In the genomic region with DNA sequence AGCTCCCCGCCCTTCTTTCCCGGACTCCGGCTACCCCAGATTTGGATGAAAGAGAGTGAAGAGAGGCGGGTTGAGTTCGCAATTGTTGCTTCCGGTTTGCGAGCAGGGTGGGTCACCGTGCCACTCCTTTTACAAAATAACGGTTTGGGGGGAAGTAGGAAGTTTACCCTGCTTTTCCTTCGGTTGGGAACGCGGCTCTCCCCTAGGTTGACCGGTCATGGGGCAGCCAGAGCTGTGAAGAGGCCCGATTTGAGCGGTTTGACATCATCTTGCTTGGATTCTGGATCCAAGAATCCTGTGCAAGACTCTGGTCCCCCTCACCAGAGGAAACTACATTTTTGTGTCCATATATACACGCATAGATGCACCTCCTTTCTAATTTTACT, we compare ENCODE assay signal across 7 mouse cellular contexts. TPM values are rescaled to one million over a fixed set of nuclear protein-coding genes. Genes with fewer than 3 reads are reported as not detected.
DNase-seq lines count a peak whose midpoint lies in the region; ATAC-seq and TF ChIP-seq lines count a peak whose summit lies in the region.

No protein-coding gene starts in this region.

- no peaks in the 10 kb centered on the region for H3K9me3 ChIP-seq in lung, embryonic 14.5 days (ENCODE audit: low read depth, low read length)
- H3K9me3 ChIP-seq in forebrain, embryonic 11.5 days (ENCODE audit: control insufficient read depth, low read length), result no peaks in the 10 kb centered on the region
- no peaks in the 10 kb centered on the region for H3K9me3 ChIP-seq in intestine, postnatal 0 days (ENCODE audit: control insufficient read depth)
- no peaks in the 10 kb centered on the region for H3K9me3 ChIP-seq in neural tube, embryonic 15.5 days (replicated peaks)

- TF ChIP-seq CTCF in lung, embryonic 14.5 days (IDR thresholded peaks at IDR 0.05; ENCODE audit: low read depth), result no peak
- no peak for TF ChIP-seq CTCF in intestine, postnatal 0 days (IDR thresholded peaks at IDR 0.05; ENCODE audit: low read depth)

- peak overlapping the region; percentile 1 for H3K9ac ChIP-seq in lung, embryonic 14.5 days
- peak overlapping the region; percentile 62 for H3K9ac ChIP-seq in forebrain, embryonic 11.5 days (ENCODE audit: low read length)
- peak overlapping the region; percentile 47 for H3K9ac ChIP-seq in intestine, postnatal 0 days (ENCODE audit: low read depth, low read length)
- H3K9ac ChIP-seq in neural tube, embryonic 15.5 days (replicated peaks), result peak overlapping the region; percentile 63

- ATAC-seq in lung, embryonic 14.5 days (ENCODE audit: insufficient read depth), result peak; percentile 50
- peak; percentile 37 for ATAC-seq in forebrain, embryonic 11.5 days (replicated peaks; ENCODE audit: low FRiP score)
- ATAC-seq in intestine, postnatal 0 days, result peak; percentile 32
- peak; percentile 48 for ATAC-seq in neural tube, embryonic 15.5 days (ENCODE audit: low FRiP score)
- ATAC-seq in CD4-positive, CD25-positive, alpha-beta regulatory T cell, adult 4 months, result no peak

- H3K4me2 ChIP-seq in lung, embryonic 14.5 days, result peak overlapping the region; percentile 87
- peak overlapping the region; percentile 79 for H3K4me2 ChIP-seq in forebrain, embryonic 11.5 days (ENCODE audit: low read depth, low read length, severe bottlenecking)
- H3K4me2 ChIP-seq in intestine, postnatal 0 days (replicated peaks; ENCODE audit: low read depth), result peak overlapping the region; percentile 100
- peak overlapping the region; percentile 85 for H3K4me2 ChIP-seq in neural tube, embryonic 15.5 days

- H3K4me1 ChIP-seq in lung, embryonic 14.5 days (ENCODE audit: insufficient read depth), result peaks cover 17% of the 10 kb centered on the region
- peaks cover 9% of the 10 kb centered on the region; the same call in 1 of the 2 replicates for H3K4me1 ChIP-seq in forebrain, embryonic 11.5 days (replicated peaks; ENCODE audit: control insufficient read depth, insufficient read depth, low read length)
- no peaks in the 10 kb centered on the region for H3K4me1 ChIP-seq in intestine, postnatal 0 days (replicated peaks; ENCODE audit: control insufficient read depth, insufficient read depth, low read length)
- peaks cover 39% of the 10 kb centered on the region for H3K4me1 ChIP-seq in neural tube, embryonic 15.5 days

- H3K36me3 ChIP-seq in lung, embryonic 14.5 days (ENCODE audit: insufficient read depth), result no peaks in the 10 kb centered on the region
- no peaks in the 10 kb centered on the region for H3K36me3 ChIP-seq in forebrain, embryonic 11.5 days (ENCODE audit: control insufficient read depth, insufficient read depth, low read length)
- H3K36me3 ChIP-seq in intestine, postnatal 0 days (ENCODE audit: control insufficient read depth, insufficient read depth), result no peaks in the 10 kb centered on the region
- no peaks in the 10 kb centered on the region for H3K36me3 ChIP-seq in neural tube, embryonic 15.5 days

- H3K27me3 ChIP-seq in lung, embryonic 14.5 days (ENCODE audit: insufficient read depth, low read length), result no peaks in the 10 kb centered on the region
- no peaks in the 10 kb centered on the region for H3K27me3 ChIP-seq in forebrain, embryonic 11.5 days (ENCODE audit: control insufficient read depth, insufficient read depth, low read length)
- 0 out of 2 replicates have a peak, but pooled peaks cover 4% of the 10 kb centered on the region for H3K27me3 ChIP-seq in intestine, postnatal 0 days (replicated peaks; ENCODE audit: control insufficient read depth, insufficient read depth, low read length)
- no peaks in the 10 kb centered on the region for H3K27me3 ChIP-seq in neural tube, embryonic 15.5 days (replicated peaks)

- no peak for DNase-seq in lung, embryonic 14.5 days
- no peak for DNase-seq in lung, postnatal 10 days
- no peak for DNase-seq in forebrain, embryonic 11.5 days (ENCODE audit: low spot score)
- no peak for DNase-seq in layer of hippocampus, adult 8-10 months (ENCODE audit: low spot score in 2 of 2)

- peak overlapping the region; percentile 83 for H3K4me3 ChIP-seq in lung, embryonic 14.5 days (ENCODE audit: low read depth, low read length)
- H3K4me3 ChIP-seq in forebrain, embryonic 11.5 days (ENCODE audit: low read depth, low read length), result peak overlapping the region; percentile 84
- peak overlapping the region; percentile 90 for H3K4me3 ChIP-seq in intestine, postnatal 0 days (ENCODE audit: low read depth, low read length)
- H3K4me3 ChIP-seq in neural tube, embryonic 15.5 days (replicated peaks), result peak overlapping the region; percentile 81

- under 1% methylated on average over 16 of the region's 16 CpGs for WGBS in lung, embryonic 14.5 days
- 2% methylated on average over 16 of the region's 16 CpGs for WGBS in forebrain, embryonic 11.5 days
- under 1% methylated on average over 16 of the region's 16 CpGs for WGBS in intestine, postnatal 0 days
- WGBS in neural tube, embryonic 15.5 days, result under 1% methylated on average over 16 of the region's 16 CpGs

- peak overlapping the region; percentile 84 for H3K27ac ChIP-seq in lung, embryonic 14.5 days (ENCODE audit: low read depth)
- H3K27ac ChIP-seq in forebrain, embryonic 11.5 days (ENCODE audit: low read depth, low read length), result peak overlapping the region; percentile 64; the same call in 1 of the 2 replicates
- H3K27ac ChIP-seq in intestine, postnatal 0 days (ENCODE audit: low read depth, low read length), result peak overlapping the region; percentile 78
- H3K27ac ChIP-seq in neural tube, embryonic 15.5 days (replicated peaks), result peak overlapping the region; percentile 97

RNA-seq across cellular contexts. Expression of a gene that starts 0.4 kb away (rescaled TPM):
- polyA plus RNA-seq in lung, embryonic 14.5 days (2014; fragmentation: Nextera tagmentation; extraction: Ambion mirVana), result 8.7 and 9.9 TPM in 2 replicates
- polyA plus RNA-seq in forebrain, embryonic 11.5 days (2014; fragmentation: Nextera tagmentation; extraction: Ambion mirVana), result 9.4 and 9.8 TPM in 2 replicates
- 2.8 and 3.2 TPM in 2 replicates for polyA plus RNA-seq in intestine, postnatal 0 days (2015; fragmentation: Nextera tagmentation; extraction: Ambion mirVana)
- 15.0 and 17.1 TPM in 2 replicates for polyA plus RNA-seq in neural tube, embryonic 15.5 days (2015; fragmentation: Nextera tagmentation; extraction: Ambion mirVana)
- under 1 TPM in 1 of 2 experiments, not detected in 1; 0.32 TPM for polyA plus RNA-seq in CD4-positive, CD25-positive, alpha-beta regulatory T cell, adult 4 months (2017; shearing (Covaris generic))
- 100 to 1,000 TPM; 127 to 150 (median 138) TPM for total RNA-seq in layer of hippocampus, adult 8-10 months (2022)

Comparison
In these comparisons a context has a peak if more than half of its experiments do, and no peak if none do; other contexts are left out.
1. H3K9ac ChIP-seq: peak in every context shown above with its lines; median percentile 63 in neural tube, embryonic 15.5 days; 62 in forebrain, embryonic 11.5 days; 47 in intestine, postnatal 0 days; 1 in lung, embryonic 14.5 days.